Mouse (Mus musculus) central nervous system, embryonic 14 days (tissue): ENCODE results near the gene Gpa33. TPM values are rescaled to one million over a fixed set of nuclear protein-coding genes. Genes with fewer than 3 reads are reported as not detected.

Experiments
- polyA plus RNA-seq: library from polyadenylated mRNA; depleted of rRNA; stranded (reverse); fragments of >200 nt; gene quantifications from 2 replicates; pipeline ENCODE4 v1.2.3, GENCODE M21; 2012; rRNA removed

Gpa33 gene
- polyA plus RNA-seq, result 0.13 and 0.14 TPM in 2 replicates

GRCm38 (mm10) chr1:166130224-166130860 lies at the start of gene Gpa33:
Gene Gpa33 (plus strand): TSS chr1:166130238.

GRCm38 (mm10) chr1:166127719-166128118 lies 2.3 kb upstream of the Gpa33 start, which contains the start of gene Dusp27:
Gene Dusp27 (minus strand): TSS chr1:166127922.

Other genes with a start within 250 kb of the Gpa33 start
- gene Pou2f1, start 127.6 kb upstream of the Gpa33 start, polyA plus RNA-seq, result 13.0 and 14.7 TPM in 2 replicates
- gene Dusp27, start 2.3 kb upstream of the Gpa33 start, polyA plus RNA-seq, result 0.48 and 1.4 TPM in 2 replicates
- gene Mael, start 108.5 kb downstream of the Gpa33 start, polyA plus RNA-seq, result 0.04 and 0.09 TPM in 2 replicates
- gene Ildr2, start 123.9 kb downstream of the Gpa33 start, polyA plus RNA-seq, result 6.0 and 6.1 TPM in 2 replicates
- gene Tada1, start 248.9 kb downstream of the Gpa33 start, polyA plus RNA-seq, result 71.7 and 74.1 TPM in 2 replicates